In the genomic region with DNA sequence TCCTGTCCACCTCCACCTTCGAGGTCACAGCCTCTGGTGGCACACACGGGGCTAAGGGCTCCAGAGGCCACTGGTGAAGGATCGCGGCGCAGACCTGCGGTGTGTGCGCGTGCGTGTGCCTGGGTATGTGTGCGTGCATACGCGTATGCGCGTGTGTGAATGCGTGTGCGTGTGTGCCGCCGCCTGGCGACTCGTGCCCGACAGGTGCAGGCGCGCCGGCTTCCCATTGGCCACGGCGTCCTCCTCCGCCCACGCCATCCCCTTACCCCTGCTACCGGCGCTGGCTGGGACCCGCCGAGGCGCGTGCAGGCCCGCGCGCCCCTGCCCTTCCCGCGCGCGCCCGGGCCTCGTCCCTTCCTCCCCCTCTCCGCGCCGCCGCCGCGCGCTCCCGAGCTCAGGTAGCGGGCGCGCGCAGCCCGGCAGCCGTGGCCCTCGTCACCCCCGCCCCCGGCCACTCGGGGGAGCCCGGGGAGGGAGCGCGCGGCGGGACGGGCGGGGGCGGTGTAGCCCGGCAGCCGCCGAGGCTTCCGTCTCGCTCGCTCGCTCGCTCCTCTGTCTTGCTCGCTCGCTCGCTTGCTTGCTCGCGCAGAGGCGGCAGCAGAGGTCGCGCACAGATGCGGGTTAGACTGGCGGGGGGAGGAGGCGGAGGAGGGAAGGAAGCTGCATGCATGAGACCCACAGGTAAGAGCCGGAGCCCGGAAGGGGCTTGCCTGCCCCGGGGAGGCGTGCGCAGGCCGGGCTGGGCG, we compare ENCODE assay signal across 8 mouse cellular contexts. TPM values are rescaled to one million over a fixed set of nuclear protein-coding genes. Genes with fewer than 3 reads are reported as not detected.
A peak's percentile ranks its signal among the peaks of the same experiment; 100 is the strongest.
DNase-seq lines count a peak whose midpoint lies in the region; ATAC-seq and TF ChIP-seq lines count a peak whose summit lies in the region.

Gene Susd4, plus strand, starts transcription at position 145 of the 746 bp plus-strand sequence.

- no peaks in the 10 kb centered on the region for H3K9me3 ChIP-seq in heart, embryonic 13.5 days
- H3K9me3 ChIP-seq in kidney, postnatal 0 days (replicated peaks; ENCODE audit: low read length), result no peaks in the 10 kb centered on the region
- no peaks in the 10 kb centered on the region for H3K9me3 ChIP-seq in liver, embryonic 11.5 days (ENCODE audit: control insufficient read depth, low read length)

- peak within 1 kb of the TSS; percentile 91 for H3K4me2 ChIP-seq in heart, embryonic 13.5 days
- peak within 1 kb of the TSS; percentile 80 for H3K4me2 ChIP-seq in kidney, postnatal 0 days (ENCODE audit: low read length)
- peak within 1 kb of the TSS; percentile 80 for H3K4me2 ChIP-seq in liver, embryonic 11.5 days

- peak; percentile 21; the same call in 1 of the 2 replicates for TF ChIP-seq CTCF in kidney, postnatal 0 days (IDR thresholded peaks at IDR 0.05; ENCODE audit: low read depth)
- no peak for TF ChIP-seq CTCF in testis, adult 2 months (IDR thresholded peaks at IDR 0.05; ENCODE audit: control insufficient read depth, insufficient read depth, insufficient replicate concordance, low read depth, low read length)

- intact Hi-C loops in heart, postnatal 25 days (cut with DNase I), result no loop called here

- peak within 1 kb of the TSS; percentile 80 for H3K9ac ChIP-seq in heart, embryonic 13.5 days
- H3K9ac ChIP-seq in kidney, postnatal 0 days (ENCODE audit: low read depth, low read length), result peak within 1 kb of the TSS; percentile 67
- peak within 1 kb of the TSS; percentile 48; the same call in 1 of the 2 replicates for H3K9ac ChIP-seq in liver, embryonic 11.5 days (ENCODE audit: low read depth, low read length)

- H3K4me1 ChIP-seq in heart, embryonic 13.5 days, result peaks cover 15% of the 10 kb centered on the region
- H3K4me1 ChIP-seq in kidney, postnatal 0 days (replicated peaks; ENCODE audit: insufficient read depth, low read length), result 0 out of 2 replicates have a peak, but pooled peaks cover 3% of the 10 kb centered on the region
- peaks cover 6% of the 10 kb centered on the region for H3K4me1 ChIP-seq in liver, embryonic 11.5 days (replicated peaks; ENCODE audit: control insufficient read depth, insufficient read depth, low read length)
- peaks cover 7% of the 10 kb centered on the region for H3K4me1 ChIP-seq in testis, adult 2 months (ENCODE audit: control insufficient read depth, insufficient read depth, low read length)

- no peak for TF ChIP-seq POLR2A in testis, adult 2 months (IDR thresholded peaks at IDR 0.05; ENCODE audit: control insufficient read depth, low read depth, low read length)

- H3K4me3 ChIP-seq in heart, embryonic 13.5 days, result peak within 1 kb of the TSS; percentile 70
- H3K4me3 ChIP-seq in kidney, postnatal 0 days (replicated peaks; ENCODE audit: low read depth, low read length), result peak within 1 kb of the TSS; percentile 66
- peak within 1 kb of the TSS; percentile 61 for H3K4me3 ChIP-seq in liver, embryonic 11.5 days (ENCODE audit: low read depth, low read length)
- H3K4me3 ChIP-seq in testis, adult 2 months (ENCODE audit: control insufficient read depth, low read depth, low read length), result peak within 1 kb of the TSS; percentile 57

- no peak within 1 kb of the TSS for H3K27ac ChIP-seq in heart, embryonic 13.5 days (replicated peaks)
- H3K27ac ChIP-seq in kidney, postnatal 0 days, result peak within 1 kb of the TSS; percentile 3; the same call in 1 of the 2 replicates
- H3K27ac ChIP-seq in liver, embryonic 11.5 days (ENCODE audit: low read depth, low read length), result no peak within 1 kb of the TSS
- H3K27ac ChIP-seq in testis, adult 2 months (ENCODE audit: control insufficient read depth, insufficient read depth, low read depth, low read length), result no peak within 1 kb of the TSS

- H3K36me3 ChIP-seq in heart, embryonic 13.5 days, result no peaks in the 10 kb centered on the region
- no peaks in the 10 kb centered on the region for H3K36me3 ChIP-seq in kidney, postnatal 0 days (ENCODE audit: insufficient read depth, low read length)
- H3K36me3 ChIP-seq in liver, embryonic 11.5 days (ENCODE audit: control insufficient read depth, insufficient read depth, low read length), result no peaks in the 10 kb centered on the region
- no peaks in the 10 kb centered on the region for H3K36me3 ChIP-seq in testis, adult 2 months (ENCODE audit: control insufficient read depth, insufficient read depth, low read length)

- 1% methylated on average over 94 of the region's 95 CpGs for WGBS in heart, embryonic 13.5 days
- WGBS in kidney, postnatal 0 days, result under 1% methylated on average over 81 of the region's 95 CpGs
- WGBS in liver, embryonic 11.5 days, result under 1% methylated on average over 92 of the region's 95 CpGs

- peak; percentile 93 for DNase-seq in heart, adult 11 months
- no peak for DNase-seq in heart, postnatal 25 days (ENCODE audit: low spot score)
- peak; percentile 77 for DNase-seq in embryo, embryonic 10.5 days (ENCODE audit: low spot score)
- DNase-seq in kidney, postnatal 0 days (ENCODE audit: low spot score), result peak; percentile 77
- DNase-seq in liver, embryonic 11.5 days (ENCODE audit: low spot score), result peak; percentile 51
- peak; percentile 60 for DNase-seq in naive thymus-derived CD4-positive, alpha-beta T cell, adult 2 months (ENCODE audit: low read depth)

- ATAC-seq in heart, embryonic 13.5 days (ENCODE audit: extremely low read depth, insufficient number of reproducible peaks, low FRiP score, low TSS enrichment), result no peak; the same call in 1 of the 2 replicates
- ATAC-seq in kidney, postnatal 0 days (replicated peaks; ENCODE audit: low FRiP score, low read depth), result peak; percentile 86
- peak; percentile 56 for ATAC-seq in liver, embryonic 11.5 days (replicated peaks; ENCODE audit: low FRiP score)

- peaks cover 35% of the 10 kb centered on the region for H3K27me3 ChIP-seq in heart, embryonic 13.5 days (replicated peaks)
- H3K27me3 ChIP-seq in kidney, postnatal 0 days (ENCODE audit: insufficient read depth, low read length), result no peaks in the 10 kb centered on the region
- H3K27me3 ChIP-seq in liver, embryonic 11.5 days (replicated peaks; ENCODE audit: control insufficient read depth, insufficient read depth, low read length), result peaks cover 28% of the 10 kb centered on the region
- no peaks in the 10 kb centered on the region for H3K27me3 ChIP-seq in testis, adult 2 months (ENCODE audit: control insufficient read depth, insufficient read depth, low read length)

RNA-seq across cellular contexts. Expression of gene Susd4, which starts in this region (rescaled TPM):
- total RNA-seq in heart, postnatal 25 days (2021), result under 1 TPM; 0.39 to 0.45 TPM
- 4.9 and 5.5 TPM in 2 replicates for polyA plus RNA-seq in heart, embryonic 13.5 days (2015; fragmentation: Nextera tagmentation; extraction: Ambion mirVana)
- 26.0 and 27.4 TPM in 2 replicates for polyA plus RNA-seq in kidney, postnatal 0 days (2015; fragmentation: Nextera tagmentation; extraction: Ambion mirVana)
- polyA plus RNA-seq in liver, embryonic 11.5 days (2014; fragmentation: Nextera tagmentation; extraction: Ambion mirVana), result 4.6 TPM in 2 replicates
- polyA plus RNA-seq in testis, adult 2 months (2012; rRNA removed), result 1.1 and 1.2 TPM in 2 replicates
